Mouse (Mus musculus): ENCODE measurements around the gene Lcn2. TPM values are rescaled to one million over a fixed set of nuclear protein-coding genes. Genes with fewer than 3 reads are reported as not detected.

The Lcn2 gene
- polyA plus RNA-seq, 1 experiment from 2014 or later: 2.2 TPM

DNA sequence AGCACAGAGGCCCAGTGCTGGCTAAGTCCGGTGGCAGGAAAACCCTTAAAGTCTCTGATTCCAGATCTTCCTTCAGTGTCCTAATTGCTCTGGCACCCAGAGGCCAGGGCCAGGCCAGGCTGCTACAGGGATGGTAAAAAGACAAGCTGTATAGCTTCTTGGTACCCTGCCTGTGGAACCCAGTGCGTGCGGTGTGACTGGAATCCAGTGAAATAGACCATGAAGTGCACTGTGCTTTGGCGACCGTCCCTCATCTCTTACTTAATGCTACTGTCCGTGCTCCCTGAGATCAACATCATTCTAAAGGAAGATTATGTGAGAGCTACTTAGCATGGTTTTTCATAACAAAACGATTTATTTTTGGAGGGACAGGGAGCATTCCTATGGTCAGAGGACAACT lies 23.4 kb upstream of the Lcn2 start:
- no peaks in the 10 kb centered on the region for H3K9me3 ChIP-seq
- no peaks in the 10 kb centered on the region for H3K27me3 ChIP-seq
- H3K4me2 ChIP-seq: no peak overlapping the region
- WGBS: 80% methylated on average over 7 of the region's 7 CpGs
- ATAC-seq (ENCODE audit: borderline replicate concordance, extremely low read depth, low FRiP score, low TSS enrichment): no peak
- H3K4me1 ChIP-seq: peaks cover 11% of the 10 kb centered on the region; the same call in 1 of the 2 replicates
- H3K4me3 ChIP-seq: no peak overlapping the region
- no peak overlapping the region for H3K9ac ChIP-seq
- no peak overlapping the region for H3K27ac ChIP-seq
- H3K36me3 ChIP-seq: peaks cover 16% of the 10 kb centered on the region; the same call in 1 of the 2 replicates

GRCm38 (mm10) chr2:32408429-32409424 lies 20.7 kb upstream of the Lcn2 start:
- H3K9ac ChIP-seq: no peak overlapping the region
- H3K27me3 ChIP-seq: no peaks in the 10 kb centered on the region
- peaks cover 7% of the 10 kb centered on the region; the same call in 1 of the 2 replicates for H3K4me1 ChIP-seq
- no peaks in the 10 kb centered on the region for H3K9me3 ChIP-seq
- H3K36me3 ChIP-seq: no peaks in the 10 kb centered on the region
- H3K27ac ChIP-seq: peak overlapping the region; percentile 51
- no peak overlapping the region for H3K4me3 ChIP-seq
- peak; percentile 25; the same call in 1 of the 2 replicates for ATAC-seq (ENCODE audit: borderline replicate concordance, extremely low read depth, low FRiP score, low TSS enrichment)
- WGBS: 50% methylated on average over 25 of the region's 25 CpGs
- H3K4me2 ChIP-seq: peak overlapping the region; percentile 24; the same call in 1 of the 2 replicates

GRCm38 (mm10) chr2:32407144-32407824 lies 19.2 kb upstream of the Lcn2 start:
- H3K27me3 ChIP-seq: no peaks in the 10 kb centered on the region
- H3K9me3 ChIP-seq: no peaks in the 10 kb centered on the region
- H3K4me1 ChIP-seq: peaks cover 7% of the 10 kb centered on the region; the same call in 1 of the 2 replicates
- H3K4me3 ChIP-seq: no peak overlapping the region
- no peak overlapping the region for H3K27ac ChIP-seq
- H3K36me3 ChIP-seq: peaks cover 7% of the 10 kb centered on the region
- ATAC-seq (ENCODE audit: borderline replicate concordance, extremely low read depth, low FRiP score, low TSS enrichment): no peak
- WGBS: 75% methylated on average over 7 of the region's 7 CpGs
- no peak overlapping the region for H3K4me2 ChIP-seq
- H3K9ac ChIP-seq: no peak overlapping the region

DNA sequence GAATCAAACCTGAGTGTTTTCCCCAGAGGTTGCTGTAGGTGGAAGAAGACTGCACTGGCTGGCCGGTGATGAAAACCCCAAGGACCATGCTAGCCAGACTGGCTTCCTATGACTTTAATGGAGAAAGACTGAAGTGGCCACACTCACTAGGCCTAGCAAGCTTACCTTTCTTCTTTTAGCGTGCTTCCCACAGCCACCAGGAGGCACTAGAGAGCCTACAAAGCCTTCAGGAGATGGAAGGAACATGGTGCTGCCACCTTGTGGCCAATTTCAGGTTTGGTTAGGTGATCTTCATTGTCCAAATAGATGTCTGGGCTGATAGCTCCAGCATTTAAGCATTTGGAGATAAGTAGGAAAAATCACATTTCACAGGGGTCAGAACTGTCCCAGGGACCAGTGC lies 16.6 kb upstream of the Lcn2 start:
- ATAC-seq (ENCODE audit: borderline replicate concordance, extremely low read depth, low FRiP score, low TSS enrichment): no peak
- Histone ChIP-seq H3K27me3 (no peaks in the 10 kb centered on the region), H3K4me2 (no peak overlapping the region), H3K4me1 (peaks cover 7% of the 10 kb centered on the region; the same call in 1 of the 2 replicates), H3K9ac (no peak overlapping the region), H3K36me3 (peaks cover 14% of the 10 kb centered on the region), H3K4me3 (no peak overlapping the region), H3K9me3 (no peaks in the 10 kb centered on the region), H3K27ac (no peak overlapping the region)
- 19% methylated on average over 2 of the region's 2 CpGs for WGBS

- no peaks in the 10 kb centered on the region for H3K9me3 ChIP-seq
- peaks cover 15% of the 10 kb centered on the region for H3K4me1 ChIP-seq
- WGBS: under 1% methylated on average over 15 of the region's 15 CpGs
- H3K4me2 ChIP-seq: peak overlapping the region; percentile 88
- H3K4me3 ChIP-seq: peak overlapping the region; percentile 78
- 0 out of 2 replicates have a peak, but pooled peaks cover 5% of the 10 kb centered on the region for H3K36me3 ChIP-seq
- peak overlapping the region; percentile 72 for H3K9ac ChIP-seq
- no peak for ATAC-seq (ENCODE audit: borderline replicate concordance, extremely low read depth, low FRiP score, low TSS enrichment)
- no peak overlapping the region for H3K27ac ChIP-seq
- H3K27me3 ChIP-seq: no peaks in the 10 kb centered on the region
Measured at GRCm38 (mm10) chr2:32396695-32397094, 8.6 kb upstream of the Lcn2 start.

GRCm38 (mm10) chr2:32395946-32396621 lies 8.0 kb upstream of the Lcn2 start:
- Histone ChIP-seq H3K4me1 (peaks cover 15% of the 10 kb centered on the region), H3K4me3 (peak overlapping the region; percentile 78), H3K27me3 (no peaks in the 10 kb centered on the region), H3K9ac (peak overlapping the region; percentile 72), H3K36me3 (0 out of 2 replicates have a peak, but pooled peaks cover 3% of the 10 kb centered on the region), H3K4me2 (peak overlapping the region; percentile 88), H3K9me3 (no peaks in the 10 kb centered on the region), H3K27ac (peak overlapping the region; percentile 96)
- ATAC-seq (ENCODE audit: borderline replicate concordance, extremely low read depth, low FRiP score, low TSS enrichment): peak; percentile 95
- WGBS: under 1% methylated on average over 59 of the region's 59 CpGs

- Histone ChIP-seq H3K4me1 (peaks cover 15% of the 10 kb centered on the region), H3K4me2 (peak within 1 kb of the TSS; percentile 88), H3K4me3 (peak within 1 kb of the TSS; percentile 78), H3K9me3 (no peaks in the 10 kb centered on the region), H3K9ac (peak within 1 kb of the TSS; percentile 72), H3K36me3 (no peaks in the 10 kb centered on the region), H3K27me3 (no peaks in the 10 kb centered on the region), H3K27ac (peak within 1 kb of the TSS; percentile 96)
- WGBS: under 1% methylated on average over 31 of the region's 31 CpGs
- peak; percentile 92 for ATAC-seq (ENCODE audit: borderline replicate concordance, extremely low read depth, low FRiP score, low TSS enrichment)
Measured at GRCm38 (mm10) chr2:32395484-32395945, 7.5 kb upstream of the Lcn2 start, which contains the start of gene Ptges2. Gene Ptges2 (plus strand): TSS chr2:32395896.

- Histone ChIP-seq H3K4me1 (peaks cover 15% of the 10 kb centered on the region), H3K9me3 (no peaks in the 10 kb centered on the region), H3K4me2 (peak overlapping the region; percentile 88), H3K27ac (peak overlapping the region; percentile 96), H3K9ac (peak overlapping the region; percentile 72), H3K36me3 (no peaks in the 10 kb centered on the region), H3K4me3 (peak overlapping the region; percentile 78), H3K27me3 (no peaks in the 10 kb centered on the region)
- WGBS: 2% methylated on average over 8 of the region's 8 CpGs
- no peak for ATAC-seq (ENCODE audit: borderline replicate concordance, extremely low read depth, low FRiP score, low TSS enrichment)
Measured at GRCm38 (mm10) chr2:32394973-32395372, 6.9 kb upstream of the Lcn2 start.

DNA sequence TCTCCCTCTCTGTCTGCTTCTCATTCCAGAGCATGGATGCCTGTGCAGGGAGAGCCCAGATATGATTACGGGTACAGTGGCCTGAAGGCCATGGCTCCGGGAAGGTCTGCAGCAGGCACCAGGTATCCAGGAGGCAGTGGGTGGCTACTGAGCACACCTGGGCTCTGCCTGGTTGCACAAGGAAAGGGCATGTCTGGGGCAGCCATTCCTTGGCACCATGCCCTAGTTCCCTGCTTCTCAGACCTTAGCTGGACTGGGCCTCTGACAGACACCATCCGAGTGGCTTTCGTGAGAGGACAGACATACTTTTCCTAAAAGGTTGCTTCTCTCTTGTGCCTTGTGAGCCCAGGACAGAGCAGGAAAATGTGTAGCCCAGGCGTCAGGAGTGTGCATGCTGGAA lies 4.0 kb upstream of the Lcn2 start:
- H3K27ac ChIP-seq: no peak overlapping the region
- peaks cover 7% of the 10 kb centered on the region for H3K4me1 ChIP-seq
- no peak overlapping the region for H3K9ac ChIP-seq
- H3K4me2 ChIP-seq: no peak overlapping the region
- WGBS: 75% methylated on average over 5 of the region's 5 CpGs
- ATAC-seq (ENCODE audit: borderline replicate concordance, extremely low read depth, low FRiP score, low TSS enrichment): no peak
- no peaks in the 10 kb centered on the region for H3K27me3 ChIP-seq
- H3K36me3 ChIP-seq: no peaks in the 10 kb centered on the region
- H3K9me3 ChIP-seq: no peaks in the 10 kb centered on the region
- H3K4me3 ChIP-seq: no peak overlapping the region

DNA sequence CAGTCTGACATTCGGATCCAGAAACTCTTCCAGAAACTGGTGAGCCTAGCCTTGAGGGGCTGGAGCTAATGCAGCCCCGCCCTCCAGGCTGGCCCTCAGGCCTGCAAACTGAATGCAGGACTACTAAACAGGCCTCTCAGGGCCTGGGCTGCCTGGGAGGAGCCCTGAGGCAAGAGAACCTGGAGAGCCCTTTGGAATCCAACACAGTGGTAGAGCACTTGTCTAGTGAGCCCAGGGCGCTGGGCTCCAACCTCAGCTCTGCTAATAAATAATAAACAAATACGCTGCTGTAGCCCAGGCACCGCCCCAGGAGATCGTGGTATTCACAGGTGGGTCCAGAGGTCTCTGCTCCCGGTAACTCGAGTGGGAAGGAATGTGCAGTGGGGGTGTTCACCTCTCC lies 2.8 kb upstream of the Lcn2 start:
- no peak for ATAC-seq (ENCODE audit: borderline replicate concordance, extremely low read depth, low FRiP score, low TSS enrichment)
- Histone ChIP-seq H3K27ac (no peak overlapping the region), H3K4me1 (peaks cover 4% of the 10 kb centered on the region; the same call in 1 of the 2 replicates), H3K27me3 (no peaks in the 10 kb centered on the region), H3K9me3 (no peaks in the 10 kb centered on the region), H3K4me3 (no peak overlapping the region), H3K4me2 (no peak overlapping the region), H3K9ac (no peak overlapping the region), H3K36me3 (no peaks in the 10 kb centered on the region)
- 53% methylated on average over 8 of the region's 8 CpGs for WGBS

DNA sequence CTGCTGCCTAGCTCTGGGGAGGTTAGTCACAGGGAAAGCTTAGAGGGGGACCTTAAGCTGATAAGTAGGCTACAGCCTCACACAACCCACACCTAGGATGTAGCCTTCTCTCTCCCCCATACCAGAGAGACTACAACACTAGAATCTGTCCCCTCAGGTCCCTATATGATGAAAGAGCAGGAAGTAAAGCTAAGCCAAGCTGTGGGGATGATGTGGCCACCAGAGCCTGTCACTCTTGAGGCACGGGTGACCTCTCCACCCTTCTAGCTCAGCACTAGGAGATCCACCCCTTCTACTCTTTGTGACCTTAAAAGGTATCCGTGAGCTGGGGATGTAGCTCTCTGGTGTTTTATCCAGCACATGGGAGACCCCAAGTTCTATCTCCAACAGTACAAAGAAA lies 1.1 kb upstream of the Lcn2 start:
- H3K36me3 ChIP-seq: no peaks in the 10 kb centered on the region
- H3K4me3 ChIP-seq: no peak overlapping the region
- H3K4me2 ChIP-seq: no peak overlapping the region
- no peaks in the 10 kb centered on the region for H3K27me3 ChIP-seq
- 63% methylated on average over 2 of the region's 2 CpGs for WGBS
- ATAC-seq (ENCODE audit: borderline replicate concordance, extremely low read depth, low FRiP score, low TSS enrichment): no peak
- H3K4me1 ChIP-seq: no peaks in the 10 kb centered on the region
- H3K27ac ChIP-seq: no peak overlapping the region
- H3K9ac ChIP-seq: no peak overlapping the region
- H3K9me3 ChIP-seq: no peaks in the 10 kb centered on the region
